Mouse (Mus musculus): ENCODE results near the gene Pcgf5.
A peak's percentile ranks its signal among the peaks of the same experiment; 100 is the strongest.

The Pcgf5 gene

GRCm38 (mm10) chr19:36348161-36348800, at the start of gene Pcgf5:
TSS of gene Pcgf5 (plus strand) at chr19:36348309.
- DNase-seq (ENCODE audit: low spot score in 2 of 2), result peak in 1 of 2 experiments; percentile 64

DNA sequence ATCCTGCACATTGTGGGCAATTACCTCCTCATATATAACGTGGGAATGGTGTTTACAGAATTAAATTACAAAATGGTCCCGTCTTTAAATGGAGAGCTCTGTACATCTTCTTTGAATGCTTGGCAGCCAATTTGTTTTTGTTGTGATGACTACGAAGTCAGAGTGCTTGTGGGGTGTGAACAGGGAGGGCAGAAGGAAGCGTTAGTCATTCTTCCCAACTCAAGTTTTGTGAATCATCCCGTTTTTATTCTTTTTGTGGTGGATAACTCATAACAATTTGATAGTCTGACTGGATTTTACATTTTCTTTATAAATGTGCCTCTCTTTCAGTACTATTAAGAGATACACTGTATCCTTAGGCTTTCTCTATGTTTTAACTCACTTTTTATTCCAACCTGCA, 42.6 kb upstream of the Pcgf5 start:
- no peak for DNase-seq (ENCODE audit: low spot score in 2 of 2)

GRCm38 (mm10) chr19:36314010-36314409, 34.1 kb upstream of the Pcgf5 start:
- DNase-seq (ENCODE audit: low spot score in 2 of 2), result peak; percentile 31 to 57

DNA sequence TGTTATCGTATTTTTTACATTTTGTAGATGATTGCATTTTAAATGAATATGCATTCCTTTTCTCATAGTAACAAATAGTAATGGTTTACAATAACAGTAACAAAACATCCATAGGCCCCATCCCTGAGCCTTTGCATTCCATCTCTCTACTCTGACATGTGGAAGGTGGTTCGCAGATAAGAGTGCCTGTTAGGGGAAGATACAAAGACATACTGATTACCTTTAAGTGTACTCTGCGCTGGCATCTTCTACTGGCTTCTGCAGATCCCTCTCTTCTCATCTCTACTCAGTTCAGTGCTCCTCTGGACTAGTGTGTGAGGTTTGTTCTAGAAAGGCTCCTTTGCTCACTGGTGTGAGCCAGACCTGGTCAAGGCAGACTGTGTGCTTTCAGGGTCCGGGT, 28.4 kb upstream of the Pcgf5 start:
- DNase-seq (ENCODE audit: low spot score in 2 of 2), result no peak

DNA sequence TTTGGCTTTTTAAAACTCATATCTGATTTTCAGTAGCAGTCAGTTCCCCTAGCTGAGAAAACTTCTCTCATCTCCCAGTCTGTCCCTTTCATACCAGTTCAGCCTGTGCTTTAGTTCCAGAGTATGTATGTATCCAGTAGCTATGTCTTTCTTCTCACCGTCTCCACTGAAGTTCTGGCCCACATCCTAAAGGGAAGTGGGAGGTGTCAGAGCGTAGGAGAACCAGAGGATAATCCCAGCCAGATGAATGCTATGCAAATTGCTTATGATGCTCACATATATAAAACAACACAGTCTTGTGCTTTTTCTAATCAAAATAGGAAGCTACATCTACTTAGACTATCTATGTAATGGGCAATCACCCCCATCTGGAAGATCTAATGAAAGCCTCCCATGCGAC, 27.0 kb upstream of the Pcgf5 start:
- DNase-seq (ENCODE audit: low spot score in 2 of 2), result peak; percentile 52 to 60

- DNase-seq (ENCODE audit: low spot score in 2 of 2), result no peak
Observed at GRCm38 (mm10) chr19:36323326-36323725, 24.8 kb upstream of the Pcgf5 start.

DNA sequence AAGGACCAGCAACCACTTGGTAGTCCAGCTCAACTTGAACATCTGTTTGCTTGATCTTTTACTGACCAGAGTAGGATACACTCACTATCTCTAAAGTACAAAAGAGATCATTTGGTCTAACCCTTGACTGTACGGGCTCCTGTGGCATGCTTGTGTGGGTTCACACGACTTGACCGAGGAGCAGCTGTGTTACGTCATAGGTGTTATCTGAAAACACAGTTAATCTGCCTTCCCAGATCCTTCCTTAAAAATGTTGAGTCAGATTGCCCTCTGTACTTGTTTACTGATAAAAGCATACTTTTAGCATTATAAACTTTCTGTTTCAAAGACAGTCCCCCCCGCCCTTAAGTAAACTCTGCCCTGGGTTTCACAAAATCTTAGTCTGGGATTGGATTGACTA, 19.4 kb upstream of the Pcgf5 start:
- no peak for DNase-seq (ENCODE audit: low spot score in 2 of 2)

- no peak for DNase-seq (ENCODE audit: low spot score in 2 of 2)
Observed at GRCm38 (mm10) chr19:36347376-36347775, 733 bp upstream of the Pcgf5 start.

DNA sequence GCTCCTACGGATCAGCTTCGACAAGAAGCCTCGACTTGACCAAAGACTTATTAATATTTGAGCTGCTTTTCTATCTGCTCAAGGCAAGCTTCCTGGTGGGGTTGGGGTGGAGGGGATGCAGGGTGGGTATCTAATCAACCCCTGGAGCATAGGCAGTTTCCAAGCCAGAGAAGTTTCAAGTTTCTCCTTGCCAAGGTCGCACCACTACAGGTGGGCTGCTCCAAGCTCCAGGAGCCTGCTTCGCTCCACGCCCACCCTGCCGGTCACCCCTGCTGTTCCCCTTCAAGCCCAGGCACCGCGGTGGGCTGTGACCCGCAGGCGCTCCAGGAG, 313 bp upstream of the Pcgf5 start:
- DNase-seq (ENCODE audit: low spot score in 2 of 2), result no peak

DNA sequence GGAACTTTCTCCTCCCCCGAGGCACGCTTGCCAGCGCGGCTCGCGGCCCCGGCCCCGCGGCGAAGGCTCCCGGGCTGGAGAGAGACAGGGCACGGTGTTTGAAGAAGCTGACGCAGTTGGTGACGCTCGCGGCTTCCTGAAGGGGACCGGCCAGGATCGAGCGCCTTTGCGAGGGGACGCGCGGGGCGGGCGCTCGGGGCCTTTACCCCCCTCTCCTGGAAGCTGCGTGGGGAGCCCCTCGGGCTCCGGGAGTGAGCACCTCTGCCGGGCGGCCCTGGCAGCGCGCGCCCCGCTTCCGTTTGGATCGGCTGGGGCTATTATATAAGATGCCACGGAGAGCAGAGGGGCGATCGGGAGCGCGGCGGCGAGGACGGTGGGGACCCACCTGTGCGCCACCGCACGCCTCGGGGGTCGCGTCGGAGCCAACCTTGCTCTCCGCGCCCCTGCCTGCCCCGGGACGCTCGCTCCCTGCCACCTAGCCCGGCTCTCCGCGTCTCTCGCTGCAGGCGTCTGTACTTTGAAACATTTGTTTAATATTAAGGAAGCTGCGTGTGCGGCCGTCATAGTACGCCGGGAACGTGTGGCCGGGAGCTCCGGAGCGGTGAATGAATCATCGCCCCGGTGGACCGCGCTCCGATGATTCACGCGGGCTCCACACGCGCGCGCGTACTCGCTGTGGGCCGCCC, 835 bp downstream of the Pcgf5 start:
- DNase-seq (ENCODE audit: low spot score in 2 of 2), result peak; percentile 27 to 62

GRCm38 (mm10) chr19:36349487-36349955, 1.4 kb downstream of the Pcgf5 start:
- no peak for DNase-seq (ENCODE audit: low spot score in 2 of 2)

GRCm38 (mm10) chr19:36350181-36350580, 2.1 kb downstream of the Pcgf5 start:
- DNase-seq (ENCODE audit: low spot score in 2 of 2), result no peak

DNA sequence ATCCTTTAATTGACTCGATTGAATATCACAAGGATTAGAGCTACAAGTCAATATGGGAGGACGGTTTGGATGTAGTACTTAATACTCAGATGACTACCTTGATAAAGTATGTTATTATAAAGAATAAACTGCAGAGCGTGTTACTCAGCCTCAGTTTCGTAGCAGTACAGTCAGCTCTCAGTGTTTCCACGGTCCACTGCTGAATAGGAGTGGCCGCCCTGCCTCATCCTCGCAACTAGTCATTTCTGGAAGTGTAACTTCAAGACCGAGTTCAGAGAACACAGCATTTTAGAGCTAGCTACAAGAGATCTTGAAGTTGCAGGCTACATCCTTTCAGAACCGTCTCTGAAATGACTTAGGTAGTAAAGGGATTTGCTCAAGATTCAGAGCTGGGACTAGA, 2.8 kb downstream of the Pcgf5 start:
- DNase-seq (ENCODE audit: low spot score in 2 of 2), result no peak

DNA sequence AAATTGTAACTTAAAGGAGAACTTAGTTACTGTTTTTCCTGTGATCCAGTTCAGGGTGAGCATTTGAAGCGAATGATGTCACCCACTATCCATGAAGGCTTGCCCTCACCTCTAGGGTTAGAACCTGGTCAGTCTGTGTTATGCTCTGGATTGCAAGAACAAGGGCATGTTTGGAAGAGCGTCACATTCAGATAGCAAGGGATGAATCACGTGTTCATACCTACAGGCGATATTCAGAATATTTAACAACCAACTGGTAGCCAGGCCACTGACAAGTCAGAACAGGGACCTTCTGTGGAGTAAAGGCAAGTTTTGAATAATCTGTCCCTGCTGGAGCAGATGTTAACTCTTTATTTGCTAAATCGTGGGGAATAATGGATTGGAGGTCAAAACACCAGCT, 14.4 kb downstream of the Pcgf5 start:
- no peak for DNase-seq (ENCODE audit: low spot score in 2 of 2)

- no peak for DNase-seq (ENCODE audit: low spot score in 2 of 2)
Observed at GRCm38 (mm10) chr19:36364757-36365156, 16.6 kb downstream of the Pcgf5 start.

- DNase-seq (ENCODE audit: low spot score in 2 of 2), result no peak
Observed at GRCm38 (mm10) chr19:36371478-36371877, 23.4 kb downstream of the Pcgf5 start.

GRCm38 (mm10) chr19:36373056-36373621, 25.0 kb downstream of the Pcgf5 start:
- DNase-seq (ENCODE audit: low spot score in 2 of 2), result no peak

DNA sequence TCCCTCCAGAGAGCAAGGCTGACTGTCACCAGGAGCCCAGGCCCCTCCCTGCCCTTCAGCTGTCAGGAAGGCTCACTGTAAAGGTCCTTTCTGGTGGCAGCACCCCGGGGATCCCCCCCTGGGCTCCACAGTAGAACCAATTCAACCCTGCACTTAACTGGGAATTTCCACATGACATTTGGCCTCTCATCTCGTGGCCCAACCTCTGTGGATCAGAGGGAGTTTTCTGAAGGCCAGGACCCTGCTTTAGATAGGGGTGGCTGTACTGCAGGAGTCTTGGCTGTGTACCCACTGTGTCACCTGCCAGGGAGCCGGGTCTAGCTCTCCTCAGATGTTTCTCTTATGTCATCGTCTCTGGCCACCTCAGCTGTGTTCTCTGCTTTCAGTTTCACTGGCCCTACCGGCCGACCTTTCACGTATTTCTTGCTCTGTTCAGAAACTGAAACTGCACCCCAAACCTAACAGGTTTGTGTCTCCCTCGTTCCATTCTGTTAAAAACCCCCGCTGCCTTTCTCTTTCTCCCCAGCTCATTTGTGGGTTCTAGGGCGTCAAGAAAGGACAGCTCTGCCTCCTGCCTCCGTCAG, 27.2 kb downstream of the Pcgf5 start:
- DNase-seq (ENCODE audit: low spot score in 2 of 2), result no peak

DNA sequence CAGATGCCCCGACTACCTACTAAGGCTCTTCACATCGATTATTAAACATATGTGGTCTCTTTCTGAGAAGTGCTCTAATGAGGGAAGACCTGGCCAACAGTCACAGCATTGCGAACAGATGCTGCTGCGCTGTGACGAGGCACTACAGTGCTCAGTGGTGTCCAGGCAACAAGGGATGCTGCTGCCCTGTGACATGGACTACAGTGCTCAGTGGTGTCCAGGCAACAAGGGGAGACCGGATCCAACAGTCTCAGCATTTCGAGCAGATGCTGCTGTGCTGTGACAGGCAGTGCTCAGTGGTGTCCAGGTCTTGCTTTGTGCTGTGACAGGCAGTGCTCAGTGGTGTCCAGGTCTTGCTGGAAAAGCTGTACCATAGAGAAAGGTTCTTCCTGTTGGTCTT, 29.6 kb downstream of the Pcgf5 start:
- no peak for DNase-seq (ENCODE audit: low spot score in 2 of 2)

- DNase-seq (ENCODE audit: low spot score in 2 of 2), result no peak
Observed at GRCm38 (mm10) chr19:36378511-36379232, 30.6 kb downstream of the Pcgf5 start.

DNA sequence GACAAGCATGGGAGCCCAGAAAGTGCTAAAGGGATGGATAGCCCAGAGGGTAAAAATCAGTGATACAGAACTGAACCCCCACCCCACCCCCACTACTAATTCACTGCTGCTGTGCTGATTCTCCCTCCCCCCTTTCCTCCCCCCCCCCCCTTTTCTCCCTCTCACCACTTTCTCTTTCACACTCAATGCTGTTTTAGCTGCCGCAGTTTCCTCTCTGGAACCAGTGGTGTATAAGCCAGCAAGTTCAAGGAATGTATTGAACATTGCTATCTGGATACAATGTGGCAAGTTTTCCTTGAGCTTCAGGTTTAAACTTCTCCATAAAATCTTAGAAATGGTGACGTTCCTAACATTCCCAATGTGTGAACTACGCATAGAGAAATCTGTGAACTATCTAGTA, 34.8 kb downstream of the Pcgf5 start:
- no peak for DNase-seq (ENCODE audit: low spot score in 2 of 2)

DNA sequence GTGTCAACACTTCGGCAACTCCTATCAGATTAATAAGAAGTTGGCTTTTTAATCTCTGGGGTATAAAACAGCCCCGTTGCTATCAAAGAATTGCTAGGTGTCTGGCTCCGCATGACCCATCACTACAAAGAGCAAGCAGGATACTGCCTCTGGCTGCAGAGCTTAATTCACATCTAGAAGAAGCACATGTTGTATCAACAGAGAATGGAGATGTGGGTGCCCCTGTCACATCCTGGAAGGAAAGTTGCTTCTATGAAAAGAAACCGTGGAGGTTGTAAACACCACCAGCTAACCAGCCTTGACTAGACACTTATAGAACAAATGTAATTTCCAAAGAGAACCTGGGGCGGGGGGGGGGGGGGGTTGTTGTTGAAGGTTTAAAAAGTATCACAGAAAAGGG, 35.9 kb downstream of the Pcgf5 start:
- DNase-seq (ENCODE audit: low spot score in 2 of 2), result no peak
